Mouse (Mus musculus) G1E (cell line): Measurements from ENCODE around the gene Cers6.

Experiments used
- CTCF ChIP-seq: IDR thresholded peaks from 2 replicates; pipeline ENCODE4 v1.5.1; 2012; ENCODE audit warnings: low read depth, low read length, inconsistent platforms, mixed read lengths
- GATA1 ChIP-seq: IDR thresholded peaks from 2 replicates; pipeline ENCODE4 v1.6.1; 2012; ENCODE audit warnings: borderline replicate concordance, low read length, inconsistent platforms, mixed read lengths
- POLR2AphosphoS5 ChIP-seq: IDR thresholded peaks from 2 replicates; pipeline ENCODE4 v1.6.1; 2012; ENCODE audit warnings: low read depth, low read length, inconsistent platforms; ENCODE audit not compliant: insufficient replicate concordance
- TAL1 ChIP-seq: conservative IDR thresholded peaks from 2 replicates; pipeline ENCODE4 v1.6.1; 2012; ENCODE audit warnings: low read depth, low read length, inconsistent platforms, mixed read lengths

DNA sequence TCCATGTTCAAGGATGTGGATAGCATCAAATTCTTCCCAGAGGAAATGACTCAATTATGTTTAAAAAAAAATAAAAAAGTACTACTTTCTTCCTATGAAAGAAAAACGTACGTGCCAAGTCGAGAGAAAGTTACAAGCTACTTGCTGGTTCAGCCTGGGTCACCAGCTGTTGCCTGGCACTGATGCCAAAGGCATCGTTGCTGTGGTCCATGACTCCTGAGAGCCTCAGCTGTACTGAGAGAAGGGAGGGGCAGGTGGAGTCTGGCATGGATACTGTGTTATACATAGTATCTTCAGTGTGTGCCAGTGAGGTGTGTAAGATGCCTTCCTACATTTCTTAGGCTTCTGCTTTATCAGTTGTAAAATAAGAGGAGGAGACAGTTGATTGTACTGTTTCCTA lies 277.5 kb downstream of the Cers6 start:
- no peak for TF ChIP-seq TAL1
- TF ChIP-seq CTCF = no peak
- TF ChIP-seq GATA1 = no peak
- TF ChIP-seq POLR2AphosphoS5 = no peak
